Mouse (Mus musculus): Measurements from ENCODE around the gene 1810009A15Rik. TPM values are rescaled to one million over a fixed set of nuclear protein-coding genes. Genes with fewer than 3 reads are reported as not detected.

Gene 1810009A15Rik
- total and polyA plus RNA-seq, 3 experiments, result 157 to 218 (median 161) TPM

DNA sequence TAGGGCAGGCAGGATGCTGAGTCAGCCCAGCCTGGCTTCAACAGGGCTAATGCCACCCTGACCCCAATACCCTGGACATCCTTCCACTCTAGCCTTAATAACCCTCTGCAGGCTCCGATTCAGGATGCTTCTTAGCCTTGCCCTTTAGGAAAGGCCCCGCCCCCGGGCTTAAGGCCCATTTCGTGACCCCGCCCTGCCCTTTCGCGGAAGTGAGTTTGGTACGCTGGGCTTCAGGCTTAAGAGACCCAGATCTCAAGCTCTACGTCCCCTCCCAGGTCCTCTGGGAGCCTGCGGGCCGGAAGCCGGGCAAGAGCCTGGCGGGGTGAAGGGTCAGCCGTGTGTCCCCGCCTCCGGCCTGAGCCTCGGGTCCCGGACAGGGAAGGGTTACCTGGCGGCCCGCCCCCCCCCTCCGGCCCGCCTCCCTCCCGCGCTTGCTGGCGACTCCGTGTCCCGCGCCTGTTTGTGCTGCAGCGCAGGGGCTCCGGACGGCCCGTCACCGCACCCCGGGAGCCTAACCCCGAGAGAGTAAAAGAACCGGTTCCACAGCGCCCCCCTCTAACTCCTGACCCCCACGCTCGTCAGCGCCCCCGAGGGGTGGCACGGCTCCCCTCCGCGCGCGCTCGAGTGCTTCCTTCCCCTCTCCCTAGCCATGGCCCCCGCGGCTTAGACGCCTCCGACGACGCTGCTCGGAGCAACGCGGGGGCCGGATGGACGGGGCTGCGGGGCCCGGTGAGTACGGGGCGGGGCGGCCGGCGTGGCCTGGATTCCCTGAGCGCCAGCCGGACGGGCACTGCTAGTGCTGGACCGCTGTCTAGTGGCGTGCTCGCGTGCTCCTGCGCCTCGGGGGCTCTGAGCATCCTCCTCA is 40.8 kb downstream of the 1810009A15Rik start, which contains the start of the genes Rom1 and Eml3:
Gene Rom1, minus strand, starts transcription at position 133 of the 865 bp plus-strand sequence.
Gene Eml3, plus strand, starts transcription at position 329 of the 865 bp plus-strand sequence.
- dilution Hi-C loops (cut with MboI; ENCODE audit: extremely low pct_ligation_motif_present, extremely low pct_unique_long_range_greater_than_20kb, low sequenced_read_pairs), result no loop called here
- Histone ChIP-seq H3K9me3 (replicated peaks; ENCODE audit: low read length) (no peaks in the 10 kb centered on the region), H3K27ac (ENCODE audit: insufficient read depth, low read depth) (peak within 1 kb of the TSS; percentile 75), H3K36me3 (replicated peaks in 1 of 2; ENCODE audit: control insufficient read depth in 1 of 2, insufficient read depth in 1 of 2, low read length in 1 of 2) (peaks cover 39 to 74% of the 10 kb centered on the region in 2 experiments), H3K27me3 (replicated peaks) (no peaks in the 10 kb centered on the region), H3K4me2 (ENCODE audit: insufficient read depth, low read depth, poor library complexity, severe bottlenecking) (peak within 1 kb of the TSS; percentile 76), H3K4me3 (replicated peaks in 1 of 3; ENCODE audit: low read depth in 2 of 3, low read length in 2 of 3, poor library complexity in 1 of 3) (peak within 1 kb of the TSS; percentile 80 to 93 (median 89)), H3K79me2 (replicated peaks; ENCODE audit: control insufficient read depth, extremely low read depth, insufficient read depth, poor library complexity, severe bottlenecking) (peaks cover 6% of the 10 kb centered on the region; the same call in 1 of the 2 replicates), H3K9ac (ENCODE audit: insufficient read depth, low read depth) (peak within 1 kb of the TSS; percentile 83), H3K4me1 (ENCODE audit: control insufficient read depth in 1 of 2, insufficient read depth in 2 of 2) (peaks cover 12 to 31% of the 10 kb centered on the region in 2 experiments; a peak in 3 of 4 replicates)
- TF ChIP-seq MAX (IDR thresholded peaks at IDR 0.05; ENCODE audit: low read length) (peak; percentile 17; the same call in 1 of the 2 replicates), POLR2AphosphoS2 (IDR thresholded peaks at IDR 0.05; ENCODE audit: low read depth, low read length) (peak; percentile 65), SMC3 (IDR thresholded peaks at IDR 0.05; ENCODE audit: low read depth, low read length) (no peak), NRF1 (IDR thresholded peaks at IDR 0.05; ENCODE audit: low read depth, low read length) (peak; percentile 35; the same call in 1 of the 2 replicates), UBTF (IDR thresholded peaks at IDR 0.05; ENCODE audit: low read depth, low read length) (peak; percentile 68; the same call in 1 of the 2 replicates), BHLHE40 (IDR thresholded peaks at IDR 0.05; ENCODE audit: low read depth, low read length) (no peak), SIN3A (IDR thresholded peaks at IDR 0.05; ENCODE audit: low read length) (peak; percentile 72), CTCF (conservative IDR thresholded peaks at IDR 0.05 in 1 of 2, IDR thresholded peaks at IDR 0.05 in 1 of 2; ENCODE audit: low read depth in 2 of 2, low read length in 2 of 2) (peak in 1 of 2 experiments; percentile 78; a peak in 2 of 4 replicates), POLR2A (IDR thresholded peaks at IDR 0.05; ENCODE audit: low read depth, low read length) (peak; percentile 62; the same call in 1 of the 2 replicates), HCFC1 (IDR thresholded peaks at IDR 0.05; ENCODE audit: low read depth, low read length) (peak; percentile 72), USF1 (IDR thresholded peaks at IDR 0.05; ENCODE audit: low read depth, low read length) (no peak), JUN (IDR thresholded peaks at IDR 0.05; ENCODE audit: insufficient read depth, low read depth, low read length) (no peak), ELF1 (IDR thresholded peaks at IDR 0.05; ENCODE audit: low read depth, low read length) (peak; percentile 93), MYC (IDR thresholded peaks at IDR 0.05; ENCODE audit: low read depth, low read length) (peak; percentile 27; the same call in 1 of the 2 replicates), NELFE (IDR thresholded peaks at IDR 0.05; ENCODE audit: low read depth, low read length) (peak; percentile 64), RCOR1 (conservative IDR thresholded peaks at IDR 0.05; ENCODE audit: low read depth, low read length) (no peak), TCF12 (IDR thresholded peaks at IDR 0.05; ENCODE audit: low read depth, low read length) (peak; percentile 63; the same call in 1 of the 2 replicates), ZMIZ1 (IDR thresholded peaks at IDR 0.05; ENCODE audit: low read depth, low read length) (peak; percentile 57; the same call in 1 of the 2 replicates), MAZ (IDR thresholded peaks at IDR 0.05; ENCODE audit: low read depth, low read length) (peak; percentile 91), KAT2A (IDR thresholded peaks at IDR 0.05; ENCODE audit: insufficient replicate concordance, low read length) (0 out of 2 replicates have a peak, but pooled peaks have one; percentile 53), JUND (conservative IDR thresholded peaks at IDR 0.05; ENCODE audit: low read depth, low read length) (no peak), CHD1 (IDR thresholded peaks at IDR 0.05; ENCODE audit: low read depth, low read length) (no peak), MXI1 (IDR thresholded peaks at IDR 0.05; ENCODE audit: low read depth, low read length) (peak; percentile 75)
- DNase-seq (ENCODE audit: extremely low read depth), result peak; percentile 89
- in situ Hi-C loops (cut with MboI; ENCODE audit: low pct_ligation_motif_present, low pct_unique_long_range_greater_than_20kb, low sequenced_read_pairs), result no loop called here

Measured in CH12.LX (cell line).